Mouse (Mus musculus): ENCODE data around the gene Olfr520.
A peak's percentile ranks its signal among the peaks of the same experiment; 100 is the strongest.
"Not testable (repeated sequence)": the region's sequence is repeated elsewhere in the genome, so short reads cannot be mapped to it uniquely, and the experiment has no call there.

Gene Olfr520

DNA sequence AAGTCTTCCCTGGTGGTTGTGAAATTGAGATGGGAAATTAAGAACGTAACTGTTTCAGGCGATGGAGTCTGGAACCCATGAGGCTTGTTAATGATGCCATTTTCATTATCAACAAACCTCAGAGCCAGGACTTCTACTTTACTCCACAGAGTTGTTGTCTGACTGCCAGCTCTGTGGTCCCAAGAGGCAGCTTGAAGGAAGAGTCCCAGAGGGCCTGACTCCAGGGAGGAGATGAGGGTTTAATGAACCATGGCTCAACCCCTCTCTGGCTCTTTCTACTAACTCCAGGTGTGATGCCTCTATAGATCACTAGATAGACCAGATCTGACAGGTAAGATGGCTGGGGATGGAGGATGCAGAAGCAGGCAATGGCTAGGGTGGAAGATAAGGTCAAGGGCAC lies at the start of gene Olfr520:
Gene Olfr520, plus strand, starts transcription at position 301 of the 400 bp plus-strand sequence.
- DNase-seq, result no peak

DNA sequence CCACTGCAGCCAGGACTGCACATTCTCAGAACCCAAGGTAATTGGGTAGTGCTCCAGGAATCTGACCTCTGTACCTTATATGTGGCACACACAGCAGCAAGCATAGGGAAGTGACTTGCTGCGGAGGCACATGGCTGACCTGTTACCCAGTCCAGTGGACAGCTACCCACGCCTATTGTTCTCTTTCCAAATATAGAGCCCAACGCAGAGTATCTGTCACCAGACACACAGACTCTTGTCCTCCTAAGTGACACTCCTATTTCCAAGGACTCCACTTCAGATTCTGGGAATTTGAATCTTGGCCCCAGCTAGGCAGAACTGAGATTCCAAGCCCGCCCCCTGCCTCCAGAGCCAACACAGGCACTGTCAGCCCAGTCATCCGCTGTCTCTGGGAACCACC lies 49.3 kb upstream of the Olfr520 start:
- DNase-seq, result no peak

DNA sequence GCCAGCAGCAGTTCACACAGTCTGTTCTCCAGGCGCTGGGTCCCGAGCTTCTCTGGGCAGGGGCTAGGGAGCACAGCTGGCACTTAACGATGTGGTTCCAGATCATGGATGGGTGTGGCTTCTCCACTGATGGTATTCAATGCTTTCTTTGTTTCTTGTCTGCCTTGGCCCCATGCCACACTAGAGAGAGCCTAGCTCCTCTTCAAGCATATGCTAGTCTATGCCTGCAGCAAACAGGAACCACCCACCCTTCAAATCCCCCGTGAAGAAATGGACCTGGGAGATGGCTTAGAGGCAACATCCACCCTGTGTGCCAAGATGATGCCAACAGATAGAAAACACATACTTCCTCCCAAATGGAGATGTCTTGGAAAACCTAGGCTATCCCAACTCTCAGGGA lies 46.0 kb upstream of the Olfr520 start:
- DNase-seq, result no peak

DNA sequence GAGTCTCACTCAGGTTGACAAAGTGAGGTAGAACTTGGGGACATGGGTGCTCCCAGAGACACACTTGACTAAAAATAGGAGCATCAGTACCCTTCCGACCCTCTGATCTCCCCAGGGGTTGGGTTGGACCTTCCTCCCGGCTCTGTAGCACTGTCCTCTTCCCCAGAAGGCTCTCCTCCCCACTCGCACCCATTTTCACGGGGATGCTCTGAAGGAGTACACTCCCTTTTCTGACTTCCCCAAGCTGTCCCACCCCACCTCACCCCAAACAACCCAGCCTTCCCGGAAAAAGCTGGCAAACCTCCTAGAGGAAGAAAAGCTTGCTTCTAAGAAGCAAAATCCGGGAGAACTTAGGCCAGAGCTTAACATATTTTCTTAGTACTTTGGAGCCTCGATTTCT lies 39.3 kb upstream of the Olfr520 start:
- no peak for DNase-seq

DNA sequence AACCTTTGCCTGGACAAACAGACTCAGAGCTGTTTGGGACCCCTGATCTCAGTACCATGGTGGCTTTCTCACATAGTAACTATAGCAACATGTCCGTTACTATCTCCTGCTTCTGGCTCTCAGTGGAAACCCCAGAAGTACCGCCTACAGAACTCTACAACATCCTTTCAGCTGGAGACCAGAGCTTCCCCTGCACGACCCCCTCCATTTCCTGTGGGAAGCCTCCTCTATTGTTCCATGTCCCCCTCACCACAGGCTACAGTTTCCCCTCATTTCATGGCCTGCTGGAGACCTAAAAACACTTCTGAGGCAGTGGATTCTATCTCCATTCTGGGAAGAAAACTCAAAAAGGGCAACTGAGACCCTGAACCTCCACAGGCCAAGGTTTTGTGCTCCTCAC lies 37.7 kb upstream of the Olfr520 start:
- no peak for DNase-seq

DNA sequence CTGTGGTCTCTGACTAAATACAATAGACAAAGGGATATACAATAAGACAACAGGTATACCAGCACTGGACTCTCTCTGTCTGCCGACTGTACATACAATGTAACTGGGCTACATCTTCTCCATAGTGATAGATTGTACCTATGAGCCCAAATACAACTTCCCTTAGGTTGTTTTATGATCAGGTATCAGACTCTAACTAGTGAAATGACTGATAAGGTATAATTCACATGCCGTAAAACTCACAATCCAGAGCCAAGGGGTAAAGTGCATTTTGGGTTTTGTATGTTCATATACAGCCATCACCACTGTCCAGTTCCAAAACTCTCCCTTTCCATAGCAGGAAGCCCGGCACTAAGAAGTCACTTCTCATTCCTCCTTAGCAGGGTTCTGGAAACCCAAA lies 36.7 kb upstream of the Olfr520 start:
- no peak for DNase-seq

DNA sequence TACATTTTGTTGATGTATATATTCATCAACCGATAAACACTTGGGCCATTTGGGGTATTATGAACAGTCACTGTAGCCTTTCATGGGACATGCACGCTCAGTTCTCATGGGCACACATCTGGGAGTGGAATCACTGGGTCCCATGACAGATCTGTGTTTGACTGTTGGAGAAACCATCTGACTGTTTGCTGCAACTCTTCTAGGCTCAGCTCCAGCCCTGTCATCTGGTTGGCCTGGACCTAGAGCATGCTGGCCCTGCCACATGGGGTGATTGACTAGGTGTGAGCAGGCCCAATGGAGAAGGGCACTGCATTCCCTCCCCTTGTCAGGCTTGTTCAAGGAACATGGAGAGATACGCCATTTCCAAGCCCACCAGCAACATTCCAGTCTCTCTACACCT lies 36.1 kb upstream of the Olfr520 start:
- no peak for DNase-seq

DNA sequence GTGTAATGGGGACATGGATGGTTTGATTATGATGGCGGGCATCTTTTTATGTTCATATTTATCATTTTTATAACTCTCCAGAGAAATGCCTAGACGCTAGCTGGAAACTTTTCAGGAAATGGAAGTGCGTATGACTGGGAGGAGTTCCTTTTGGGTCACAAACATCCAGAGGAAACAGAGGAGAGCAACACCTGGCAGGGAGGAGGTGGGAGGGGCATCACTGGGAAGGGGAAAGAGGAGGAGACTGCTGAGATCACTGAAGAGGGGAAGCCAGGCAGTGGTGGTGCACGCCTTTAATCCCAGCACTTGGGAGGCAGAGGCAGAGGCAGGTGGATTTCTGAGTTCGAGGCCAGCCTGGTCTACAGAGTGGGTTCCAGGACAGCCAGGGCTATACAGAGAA lies 35.6 kb upstream of the Olfr520 start:
- DNase-seq, result not testable (repeated sequence)

DNA sequence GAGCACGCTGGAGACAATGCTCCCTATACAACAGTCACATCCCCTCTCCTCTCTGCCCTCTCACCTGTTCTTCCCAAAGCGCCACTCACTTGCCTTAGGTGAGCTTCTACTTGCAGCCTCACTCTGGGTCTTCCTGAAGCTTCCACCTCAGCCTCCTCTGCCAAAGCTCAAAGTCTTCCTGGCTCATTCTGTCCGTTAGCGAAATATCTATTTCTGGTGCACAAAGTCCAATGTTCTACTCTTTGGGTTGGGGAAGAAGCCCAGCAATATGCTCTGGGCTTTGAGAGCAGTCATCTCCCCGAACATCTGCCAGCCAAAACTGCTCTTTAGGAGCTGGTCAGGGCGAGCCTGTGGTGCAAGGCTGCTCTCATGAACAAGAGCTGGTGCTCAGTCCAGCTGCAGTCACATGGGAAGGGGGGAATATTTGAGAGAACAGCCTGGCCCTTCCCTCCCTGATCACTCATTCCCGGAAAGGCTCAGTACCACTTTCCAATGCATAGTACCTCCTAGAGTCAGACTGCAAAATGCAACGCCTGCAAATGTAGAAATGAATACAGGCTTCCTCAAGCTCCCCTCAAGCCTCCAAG lies 34.5 kb upstream of the Olfr520 start:
- no peak for DNase-seq

DNA sequence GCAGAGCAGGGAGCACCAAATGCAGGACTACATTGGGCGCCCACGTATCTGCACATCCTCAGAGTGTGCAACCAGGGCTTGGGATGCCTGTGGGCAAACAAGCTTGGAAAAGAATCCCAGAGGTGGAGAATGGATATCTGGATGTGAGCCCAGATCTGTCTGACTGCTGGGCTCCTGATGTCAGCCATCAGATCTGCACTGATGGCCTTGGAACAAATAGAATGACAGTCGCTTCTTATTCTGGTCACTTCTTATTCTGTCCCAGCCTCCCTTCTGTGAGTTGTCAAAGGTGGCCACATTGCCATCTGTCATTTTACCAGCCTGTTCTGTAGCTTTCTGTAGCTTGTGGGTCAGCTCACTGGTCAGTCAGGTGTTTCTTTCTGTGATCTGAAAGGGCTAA lies 31.5 kb upstream of the Olfr520 start:
- DNase-seq, result peak; percentile 67

DNA sequence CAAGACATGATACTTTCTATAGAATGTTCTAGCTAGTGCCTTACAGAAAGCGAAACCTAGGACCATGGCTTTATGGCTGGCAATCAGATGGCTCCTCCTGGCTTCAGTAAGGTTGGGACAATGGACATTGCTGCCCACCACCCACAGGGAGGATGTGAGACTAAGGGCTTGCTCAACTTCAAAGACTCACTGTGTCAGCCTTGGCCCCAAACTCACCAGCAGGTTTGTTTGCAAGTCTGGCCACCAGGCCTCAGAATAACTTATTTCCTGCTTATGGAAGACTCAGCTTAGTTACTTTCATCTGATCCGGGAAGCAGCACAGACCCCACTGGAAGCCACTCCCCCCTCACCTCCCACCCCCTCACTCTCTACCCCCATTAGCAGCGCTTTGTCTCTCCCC lies 31.0 kb upstream of the Olfr520 start:
- no peak for DNase-seq

DNA sequence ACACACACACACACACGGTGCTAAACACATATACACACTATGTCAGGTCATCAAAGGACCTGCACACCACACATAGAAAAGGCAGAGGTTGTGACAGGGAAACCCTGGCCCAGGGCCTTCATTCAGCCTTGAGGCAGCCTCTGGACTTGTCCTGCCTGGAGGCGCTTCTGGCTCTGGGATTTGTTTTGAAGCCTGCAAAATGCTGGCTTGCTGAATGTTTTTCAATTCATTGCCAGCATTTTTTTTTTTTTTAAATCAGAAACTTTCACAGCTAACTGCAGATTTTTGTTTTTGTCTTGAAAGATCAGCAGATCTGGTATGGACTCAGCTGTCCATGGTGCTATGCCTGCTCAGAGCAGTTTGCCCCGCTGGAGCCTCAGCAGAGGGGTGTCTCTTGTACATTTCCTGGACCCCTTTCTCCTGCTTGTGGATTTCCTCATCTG lies 30.3 kb upstream of the Olfr520 start:
- DNase-seq, result no peak

DNA sequence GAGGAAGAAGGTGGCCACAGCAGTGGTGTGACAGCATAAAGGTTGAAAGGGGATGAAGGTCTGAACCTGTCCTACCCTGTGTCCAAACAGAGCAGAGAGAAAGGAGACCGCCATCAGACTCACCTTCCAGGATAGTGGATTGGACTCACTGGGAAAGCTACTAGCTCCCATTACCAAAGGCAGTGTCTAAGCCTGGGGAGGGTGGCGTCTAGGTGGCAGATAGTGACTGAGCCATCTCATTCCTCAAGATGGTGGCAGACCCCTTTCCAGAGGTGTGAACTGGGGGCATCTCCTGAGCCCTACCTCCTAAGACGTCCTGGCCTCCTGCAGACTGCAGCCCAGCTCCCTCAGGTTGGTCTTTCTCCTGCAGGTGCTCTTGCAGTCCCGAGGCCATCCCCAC lies 29.4 kb upstream of the Olfr520 start:
- no peak for DNase-seq

DNA sequence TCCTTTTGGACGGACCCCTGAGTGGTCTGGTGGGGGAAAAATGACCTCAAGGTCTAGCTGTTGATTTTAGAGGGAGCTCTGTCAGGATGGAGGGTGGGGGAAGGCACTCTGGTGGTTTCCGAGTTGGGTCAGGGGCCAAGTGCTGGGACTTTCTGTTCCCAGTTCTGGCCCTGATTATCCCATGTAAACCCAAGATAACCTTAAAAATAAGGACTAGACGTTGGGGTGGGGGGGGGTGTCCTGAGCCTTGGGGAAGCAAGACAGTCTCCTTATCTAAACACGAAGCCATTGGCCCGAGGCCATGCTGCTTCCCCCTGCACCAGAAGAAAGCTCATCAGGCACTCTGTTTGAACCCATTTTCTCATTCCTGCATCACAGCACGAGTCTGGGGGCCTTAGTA lies 27.9 kb upstream of the Olfr520 start:
- DNase-seq, result no peak

DNA sequence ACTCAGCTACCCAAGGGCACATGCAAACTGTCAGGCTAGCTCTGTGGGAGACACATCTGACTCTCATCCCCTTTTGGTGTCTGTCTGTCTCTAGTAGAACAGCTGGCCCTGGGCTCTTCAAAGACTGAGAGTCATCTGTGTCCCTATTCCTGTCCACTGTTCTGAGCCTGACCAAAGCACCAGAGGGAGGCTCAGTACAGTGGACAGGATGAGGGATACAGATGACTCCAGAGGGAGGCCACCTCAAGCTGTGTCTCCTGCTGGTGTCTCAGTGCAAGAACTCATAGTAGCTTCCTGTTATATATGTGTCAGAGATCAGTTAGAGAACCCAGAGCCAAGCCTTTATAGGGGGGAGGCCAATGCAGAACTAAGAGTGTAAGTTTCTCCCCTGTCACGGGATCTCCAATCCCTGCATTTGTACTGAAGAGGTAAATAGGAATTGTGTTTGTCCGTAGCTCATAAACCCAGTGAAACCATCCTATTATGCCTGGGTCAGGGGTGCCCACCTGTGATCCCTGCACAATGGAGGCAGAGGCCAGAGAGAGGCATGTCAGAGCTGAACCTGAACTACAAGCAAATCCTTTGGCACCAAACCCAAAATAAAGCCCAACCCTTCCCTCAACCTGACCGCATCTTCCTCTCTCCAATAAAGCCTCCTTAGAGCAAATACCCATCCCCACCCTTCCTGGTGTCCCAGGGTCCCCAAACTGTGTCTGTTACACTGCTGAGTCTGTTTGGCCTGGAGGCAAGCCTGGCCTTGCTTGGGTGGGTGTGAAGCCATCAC lies 25.1 kb upstream of the Olfr520 start:
- no peak for DNase-seq

DNA sequence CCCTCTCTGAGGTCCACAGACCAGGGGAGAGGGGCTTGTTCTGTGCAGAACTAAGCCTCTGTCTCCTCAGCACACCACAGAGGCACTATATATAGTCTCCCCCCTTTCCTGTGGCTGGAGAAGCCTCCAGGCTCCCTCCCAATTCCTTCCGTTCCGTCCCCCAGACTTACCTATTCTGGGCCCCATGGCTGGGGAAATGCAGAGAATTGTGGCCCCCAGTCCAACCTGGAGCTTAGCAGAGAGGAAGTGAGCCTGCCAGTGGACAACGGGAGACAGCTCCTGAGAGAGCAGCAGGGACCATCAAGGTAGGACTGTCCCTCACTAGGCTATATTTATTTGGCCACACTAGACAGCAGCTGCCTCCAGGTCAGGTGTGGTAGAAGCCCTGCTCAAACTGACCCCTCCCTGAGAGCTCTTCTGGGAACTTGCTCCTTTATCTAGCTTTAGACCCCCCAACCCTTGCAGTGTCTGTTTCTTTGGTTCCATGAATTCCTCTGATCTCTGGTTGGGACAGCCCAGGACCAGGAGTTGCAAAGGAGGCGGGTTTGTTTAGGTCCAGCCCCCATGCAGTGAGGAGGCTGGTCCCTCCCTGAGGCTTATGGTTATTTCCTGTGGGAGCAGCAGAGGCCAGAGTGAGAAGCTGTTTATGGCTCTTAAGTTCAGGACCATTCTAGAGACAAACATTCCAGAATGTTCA lies 23.6 kb upstream of the Olfr520 start:
- DNase-seq, result no peak

DNA sequence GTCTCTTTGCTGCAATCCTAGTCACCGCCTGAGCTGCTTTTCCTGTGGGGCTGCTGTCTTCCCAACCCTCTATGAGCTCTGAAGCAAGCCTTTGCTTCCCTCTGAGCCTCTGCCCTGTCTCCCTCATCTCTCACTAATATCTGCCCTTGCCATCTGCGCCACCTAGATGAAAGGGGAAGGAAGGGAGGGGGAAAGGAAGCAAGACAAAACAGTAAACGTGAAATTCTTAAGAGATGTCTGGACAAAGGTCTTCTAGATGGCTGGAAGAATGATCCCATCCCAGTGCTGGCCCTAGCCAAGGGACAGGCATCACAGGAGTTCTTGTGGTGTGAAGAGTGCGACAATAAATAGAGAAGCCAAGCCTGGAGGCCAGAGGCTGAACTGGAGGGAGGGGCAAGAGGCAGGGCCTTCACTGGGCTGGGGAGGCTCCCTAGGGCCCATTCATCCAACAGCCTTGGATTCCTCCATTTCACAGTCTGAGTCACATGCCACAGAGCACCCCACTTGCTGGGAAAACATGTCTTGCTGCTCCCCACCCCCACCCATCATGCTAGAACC lies 23.0 kb upstream of the Olfr520 start:
- DNase-seq, result no peak

DNA sequence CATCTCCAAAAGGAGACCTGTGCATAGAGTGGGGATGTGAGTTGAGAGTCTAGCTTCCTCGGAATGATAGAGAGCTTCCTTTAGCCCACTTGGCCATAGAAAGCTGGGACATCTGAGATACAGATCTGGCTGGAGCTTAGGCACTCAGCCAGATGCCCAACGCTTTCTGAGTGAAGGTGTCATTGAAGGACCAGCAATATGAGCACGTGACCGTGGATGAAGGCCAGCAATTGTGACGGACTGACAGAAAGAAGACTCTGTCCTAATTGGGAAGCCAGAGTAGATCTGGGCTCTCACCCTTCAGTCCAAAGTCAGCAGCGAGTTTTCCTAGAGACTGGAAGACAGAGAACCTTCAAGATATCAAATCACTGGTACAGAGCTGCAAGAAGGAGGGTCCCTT lies 22.4 kb upstream of the Olfr520 start:
- DNase-seq, result no peak

DNA sequence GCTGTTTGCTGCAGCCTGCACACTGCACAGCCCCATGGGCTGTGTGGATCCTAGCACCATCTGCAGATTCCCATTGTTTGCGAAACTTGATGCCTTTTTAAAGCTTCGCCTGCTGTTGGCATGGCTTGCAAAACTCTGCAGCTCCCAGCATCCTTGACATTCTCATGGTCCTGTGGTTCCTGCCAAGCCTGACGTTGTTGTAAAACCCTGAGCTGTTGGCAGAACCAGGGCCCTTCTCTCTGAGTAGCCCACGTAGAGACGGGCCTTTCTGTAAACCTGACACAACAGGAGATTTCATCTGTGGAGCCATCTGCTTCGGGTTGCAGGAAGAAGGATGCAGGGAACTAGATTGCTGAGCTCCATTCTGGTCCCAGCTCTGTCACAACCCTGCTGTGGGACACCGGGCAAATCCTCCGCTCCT lies 21.8 kb upstream of the Olfr520 start:
- peak; percentile 72 for DNase-seq

DNA sequence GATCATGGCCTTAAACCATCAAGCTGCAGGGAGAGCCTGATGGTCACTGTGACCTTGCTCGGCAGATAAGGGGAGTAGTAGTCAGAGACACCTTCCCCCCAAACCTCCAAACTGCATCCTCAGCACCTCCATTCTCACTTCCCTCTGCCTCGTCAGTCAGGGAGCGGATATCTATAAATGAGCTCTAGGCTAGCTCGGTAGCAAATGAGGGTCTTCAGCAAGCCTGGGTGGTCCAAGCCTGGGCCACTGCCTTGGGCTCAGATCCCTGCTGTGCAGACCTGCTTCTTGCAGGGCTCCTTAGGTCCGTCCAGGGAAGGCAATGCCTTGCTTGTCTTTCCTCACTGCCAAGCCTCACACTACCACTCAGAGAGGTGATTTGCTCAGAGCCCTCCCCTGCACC lies 21.3 kb upstream of the Olfr520 start:
- DNase-seq, result no peak

DNA sequence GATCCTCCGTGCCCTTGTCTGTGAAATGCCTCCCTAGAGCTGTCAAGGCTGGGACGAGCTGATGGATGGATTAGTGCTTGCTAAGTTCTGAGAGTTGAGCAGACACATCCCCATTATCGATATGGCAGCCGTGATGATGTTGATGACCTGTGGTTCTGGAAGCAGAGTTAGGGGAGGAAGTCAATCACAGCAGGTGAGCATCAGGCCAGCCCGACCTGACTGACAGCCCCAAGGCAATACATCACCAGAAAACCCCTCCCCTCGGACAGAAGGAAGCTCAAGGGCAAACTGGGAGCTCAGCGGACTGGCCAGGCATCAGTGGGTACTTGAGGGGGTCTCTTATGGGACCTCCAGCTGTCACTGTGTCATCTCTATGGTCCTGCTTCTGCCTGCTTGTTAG lies 20.1 kb upstream of the Olfr520 start:
- no peak for DNase-seq

DNA sequence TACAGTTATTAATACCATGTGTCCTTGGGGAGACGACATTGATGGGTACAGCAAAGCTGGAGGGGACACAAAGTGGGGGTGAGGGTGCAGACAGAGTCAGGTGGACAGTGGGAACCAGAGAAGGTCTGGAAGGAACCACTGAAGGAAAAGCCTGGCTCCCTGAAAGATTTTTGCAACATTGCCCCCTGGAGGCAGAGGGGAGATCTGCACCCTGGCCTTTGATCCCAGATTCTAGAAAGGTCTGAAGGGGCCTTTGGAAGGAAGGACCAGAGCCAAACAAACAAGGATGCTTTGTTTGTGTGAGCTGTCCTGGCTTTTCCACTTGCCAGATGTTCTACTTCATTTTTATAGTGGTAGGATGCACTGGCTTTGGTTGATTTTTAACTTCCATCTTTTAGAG lies 19.6 kb upstream of the Olfr520 start:
- DNase-seq, result no peak

DNA sequence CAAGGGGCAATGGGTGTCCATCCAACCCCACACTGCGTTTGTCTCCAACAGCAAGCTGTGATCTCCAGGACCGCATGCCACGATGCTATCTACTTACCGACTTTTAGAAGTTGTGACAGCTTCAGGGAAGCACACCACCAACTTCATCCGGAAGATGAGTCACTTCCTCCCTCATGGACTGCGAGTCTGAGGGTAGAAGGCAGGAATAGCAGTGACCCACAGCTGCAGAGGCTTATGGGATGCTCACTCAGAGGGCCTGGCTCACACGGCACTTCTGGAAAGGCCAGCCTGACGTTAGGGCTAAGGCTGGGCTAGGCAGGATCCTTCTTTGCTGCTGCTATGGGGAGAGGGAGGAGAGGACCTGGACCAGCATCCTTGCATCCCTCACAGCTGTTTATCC lies 18.9 kb upstream of the Olfr520 start, which contains the start of gene Slco2b1:
Gene Slco2b1, minus strand, starts transcription at position 175 of the 400 bp plus-strand sequence.
- no peak for DNase-seq

DNA sequence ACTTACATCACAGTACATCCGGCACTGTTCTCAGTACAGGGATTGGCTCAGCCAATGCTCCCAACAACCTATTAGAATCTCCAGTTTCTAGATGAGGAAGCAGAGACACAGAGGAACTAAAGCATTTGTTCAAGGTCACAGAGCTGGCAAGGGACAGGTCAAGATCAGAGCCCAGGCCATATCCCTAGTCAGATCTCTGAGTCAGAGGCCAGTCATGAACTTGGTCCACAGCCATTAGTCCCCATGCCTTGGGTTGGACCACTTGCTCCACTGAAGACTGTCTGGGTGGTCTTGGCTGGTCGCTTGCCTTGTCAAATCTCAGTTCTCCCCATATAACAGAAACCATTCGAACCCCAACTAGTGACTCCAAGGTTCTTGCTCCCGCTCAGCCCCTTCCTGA lies 17.6 kb upstream of the Olfr520 start:
- DNase-seq, result no peak
